Comparison of ENCODE assay signal across 14 mouse cellular contexts in genomic region chr13:15107753-15108305, GRCm38 (mm10).
DNase-seq lines count a peak whose midpoint lies in the region; ATAC-seq lines count a peak whose summit lies in the region.
"Had no signal": no experiment of that assay in that cellular context is flagged by ENCODE, and none has a peak within 500 bp of the region (broad histone marks: within the 10 kb centered on the region; RNA-seq: fewer than 3 reads in every experiment).

No protein-coding gene starts in this region.

- peaks cover 2 to 3% of the 10 kb centered on the region in 2 experiments; a peak in 1 of 4 replicates for H3K4me1 ChIP-seq in heart, embryonic 14.5 days (ENCODE audit: control insufficient read depth in 2 of 2, insufficient read depth in 2 of 2, low read length in 2 of 2)
- peaks cover 7% of the 10 kb centered on the region; the same call in 1 of the 2 replicates for H3K4me1 ChIP-seq in midbrain, embryonic 14.5 days (ENCODE audit: control insufficient read depth, insufficient read depth, low read length)

- DNase-seq in heart, postnatal 25 days (ENCODE audit: low spot score): no peak
- DNase-seq in urinary bladder, postnatal 14 days (ENCODE audit: low spot score): peak; percentile 7
- no peak for DNase-seq in urinary bladder, postnatal 10 days (ENCODE audit: low spot score)
- peak; percentile 8 for DNase-seq in midbrain, embryonic 14.5 days
- no peak for DNase-seq in ovary, adult 18-20 months (ENCODE audit: low spot score)
- DNase-seq in layer of hippocampus, adult 8-10 months (ENCODE audit: low spot score in 2 of 2): no peak
- no peak for DNase-seq in frontal cortex, postnatal 25 days (ENCODE audit: low spot score in 2 of 2)
- DNase-seq: adrenal gland, adult 8-10 months; right cerebral cortex, adult 18-20 months; thymus, postnatal 36 days had no signal

- 28% methylated on average over 6 of the region's 6 CpGs for WGBS in heart, embryonic 14.5 days
- WGBS in midbrain, embryonic 14.5 days: 8% methylated on average over 6 of the region's 6 CpGs

- H3K27me3 ChIP-seq in heart, embryonic 14.5 days (ENCODE audit: control insufficient read depth, insufficient read depth, low read length): no peaks in the 10 kb centered on the region
- H3K27me3 ChIP-seq in midbrain, embryonic 14.5 days (ENCODE audit: control insufficient read depth, insufficient read depth, low read length): no peaks in the 10 kb centered on the region

- H3K9ac ChIP-seq in heart, embryonic 14.5 days (ENCODE audit: low read length): no peak overlapping the region
- no peak overlapping the region for H3K9ac ChIP-seq in midbrain, embryonic 14.5 days (replicated peaks; ENCODE audit: low read length)

- no peaks in the 10 kb centered on the region for H3K36me3 ChIP-seq in heart, embryonic 14.5 days (ENCODE audit: control insufficient read depth, insufficient read depth, low read length)
- H3K36me3 ChIP-seq in midbrain, embryonic 14.5 days (ENCODE audit: control insufficient read depth, insufficient read depth, low read length): no peaks in the 10 kb centered on the region

- H3K4me3 ChIP-seq in heart, embryonic 14.5 days (ENCODE audit: control insufficient read depth in 1 of 2, insufficient read depth in 1 of 2, low read depth in 1 of 2, low read length in 2 of 2): no peak overlapping the region
- no peak overlapping the region for H3K4me3 ChIP-seq in midbrain, embryonic 14.5 days (replicated peaks; ENCODE audit: low read depth, low read length)

- intact Hi-C loops in heart, postnatal 25 days (cut with DNase I): no loop called here

- H3K27ac ChIP-seq in heart, embryonic 14.5 days (replicated peaks in 1 of 2; ENCODE audit: control insufficient read depth in 1 of 2, insufficient read depth in 1 of 2, low read depth in 2 of 2, low read length in 2 of 2): peak overlapping the region; percentile 26 to 59; a peak in 3 of 4 replicates
- no peak overlapping the region for H3K27ac ChIP-seq in midbrain, embryonic 14.5 days (replicated peaks; ENCODE audit: low read depth, low read length)

- no peak for ATAC-seq in heart, embryonic 14.5 days (ENCODE audit: insufficient number of reproducible peaks, insufficient read depth, low FRiP score, low read depth)
- ATAC-seq in midbrain, embryonic 14.5 days (ENCODE audit: low FRiP score, low TSS enrichment): no peak; the same call in 1 of the 2 replicates
- ATAC-seq: CD4-positive, CD25-positive, alpha-beta regulatory T cell, adult 4 months; lung, postnatal 0 days had no signal

- no peak overlapping the region for H3K4me2 ChIP-seq in heart, embryonic 14.5 days (ENCODE audit: low read length)
- H3K4me2 ChIP-seq in midbrain, embryonic 14.5 days (ENCODE audit: low read length): no peak overlapping the region
- H3K4me2 ChIP-seq: liver, embryonic 11.5 days had no signal

- no peaks in the 10 kb centered on the region for H3K9me3 ChIP-seq in heart, embryonic 14.5 days (ENCODE audit: control insufficient read depth, low read length)
- H3K9me3 ChIP-seq in midbrain, embryonic 14.5 days (ENCODE audit: control insufficient read depth, low read length): no peaks in the 10 kb centered on the region

Comparison
In these comparisons a context has a peak if more than half of its experiments do, and no peak if none do; other contexts are left out.
1. DNase-seq: peak in urinary bladder, postnatal 14 days (single experiment) and midbrain, embryonic 14.5 days (single experiment); none in heart, postnatal 25 days (single experiment), urinary bladder, postnatal 10 days (single experiment), ovary, adult 18-20 months (single experiment), layer of hippocampus, adult 8-10 months (0 of 2) and frontal cortex, postnatal 25 days (0 of 2).